Mouse (Mus musculus) spleen, postnatal 36 days (tissue): Measurements from ENCODE around the gene Rpl9-ps1.

Experiments used
- DNase-seq, 2 experiments: peaks; one replicate each; pipeline ENCODE4 v3.0.0; 2022; ENCODE audit warnings: low spot score in 2 of 2, mixed read lengths in 1 of 2

Rpl9-ps1 gene

GRCm38 (mm10) chr11:83645521-83645920 is at the start of gene Rpl9-ps1:
Gene Rpl9-ps1, minus strand, starts transcription at chr11:83645621.
- DNase-seq, result no peak

GRCm38 (mm10) chr11:83692008-83692407 is 46.6 kb upstream of the Rpl9-ps1 start:
- no peak for DNase-seq

- no peak for DNase-seq
Measured at GRCm38 (mm10) chr11:83689918-83690317, 44.5 kb upstream of the Rpl9-ps1 start.

- no peak for DNase-seq
Measured at GRCm38 (mm10) chr11:83675665-83676064, 30.2 kb upstream of the Rpl9-ps1 start.

GRCm38 (mm10) chr11:83671743-83672142 is 26.3 kb upstream of the Rpl9-ps1 start:
- DNase-seq, result no peak

GRCm38 (mm10) chr11:83663532-83663931 is 18.1 kb upstream of the Rpl9-ps1 start:
- no peak for DNase-seq

- peak; percentile 18 to 31 for DNase-seq
Measured at GRCm38 (mm10) chr11:83662204-83662603, 16.8 kb upstream of the Rpl9-ps1 start, which contains the start of gene Ccl4. Gene Ccl4, plus strand, starts transcription at chr11:83662584.

- DNase-seq, result no peak
Measured at GRCm38 (mm10) chr11:83658797-83659196, 13.4 kb upstream of the Rpl9-ps1 start.

GRCm38 (mm10) chr11:83657508-83657907 is 12.1 kb upstream of the Rpl9-ps1 start:
- no peak for DNase-seq

GRCm38 (mm10) chr11:83654606-83655005 is 9.2 kb upstream of the Rpl9-ps1 start:
- DNase-seq, result no peak

GRCm38 (mm10) chr11:83649305-83649841 is 4.0 kb upstream of the Rpl9-ps1 start, which contains the start of gene Ccl3:
Gene Ccl3, minus strand, starts transcription at chr11:83649355.
- peak in 1 of 2 experiments; percentile 13 for DNase-seq

GRCm38 (mm10) chr11:83646356-83647149 is 1.1 kb upstream of the Rpl9-ps1 start:
- no peak for DNase-seq

GRCm38 (mm10) chr11:83641216-83641615 is 4.2 kb downstream of the Rpl9-ps1 start:
- DNase-seq, result no peak

GRCm38 (mm10) chr11:83640141-83640540 is 5.3 kb downstream of the Rpl9-ps1 start:
- peak; percentile 69 to 75 for DNase-seq

GRCm38 (mm10) chr11:83639533-83639932 is 5.9 kb downstream of the Rpl9-ps1 start:
- DNase-seq, result peak; percentile 35 to 50

GRCm38 (mm10) chr11:83638934-83639333 is 6.5 kb downstream of the Rpl9-ps1 start:
- no peak for DNase-seq

GRCm38 (mm10) chr11:83636742-83637235 is 8.6 kb downstream of the Rpl9-ps1 start:
- DNase-seq, result no peak

GRCm38 (mm10) chr11:83634898-83635297 is 10.5 kb downstream of the Rpl9-ps1 start:
- no peak for DNase-seq

- no peak for DNase-seq
Measured at GRCm38 (mm10) chr11:83634425-83634824, 11.0 kb downstream of the Rpl9-ps1 start.

- DNase-seq, result no peak
Measured at GRCm38 (mm10) chr11:83632744-83633143, 12.7 kb downstream of the Rpl9-ps1 start.

GRCm38 (mm10) chr11:83631065-83631464 is 14.4 kb downstream of the Rpl9-ps1 start:
- DNase-seq, result no peak

- DNase-seq, result no peak
Measured at GRCm38 (mm10) chr11:83630630-83631029, 14.8 kb downstream of the Rpl9-ps1 start.

GRCm38 (mm10) chr11:83628808-83629207 is 16.6 kb downstream of the Rpl9-ps1 start:
- no peak for DNase-seq
